Mouse (Mus musculus) CH12.LX (cell line): Measurements from ENCODE around the gene Fam110a. TPM values are rescaled to one million over a fixed set of nuclear protein-coding genes. Genes with fewer than 3 reads are reported as not detected.

Source experiments
- DNase-seq: peaks from one replicate; pipeline ENCODE4 v3.0.0-alpha.2; 2013; ENCODE audit errors: extremely low read depth
- H3K27ac ChIP-seq: 2 replicates; pipeline ENCODE4 v1.5.1; 2012; ENCODE audit warnings: low read depth, mild to moderate bottlenecking, control low read depth, moderate library complexity; ENCODE audit not compliant: insufficient read depth
- H3K27me3 ChIP-seq: replicated peaks from 2 replicates; pipeline ENCODE3; 2012; ENCODE audit warnings: inconsistent platforms
- H3K36me3 ChIP-seq, 2 experiments: replicated peaks in 1 of 2; 2 replicates each; pipeline versions ENCODE3 to v1.6.1; 2012; ENCODE audit warnings: inconsistent platforms in 1 of 2, low read length in 1 of 2, mild to moderate bottlenecking in 1 of 2, mixed read lengths in 1 of 2, moderate library complexity in 1 of 2; ENCODE audit not compliant: control insufficient read depth in 1 of 2, insufficient read depth in 1 of 2
- H3K4me1 ChIP-seq, 2 experiments: 2 replicates each; pipeline ENCODE4 v1.6.1; 2012; ENCODE audit warnings: inconsistent platforms in 1 of 2, moderate library complexity in 1 of 2; ENCODE audit not compliant: insufficient read depth in 2 of 2, control insufficient read depth in 1 of 2
- H3K4me2 ChIP-seq: 2 replicates; pipeline ENCODE4 v1.6.1; 2012; ENCODE audit warnings: low read depth, mild to moderate bottlenecking, control low read depth; ENCODE audit not compliant: poor library complexity, insufficient read depth, severe bottlenecking
- H3K4me3 ChIP-seq, 3 experiments: fragments of 150-350 bp in 1 of 3; sonication (generic) in 1 of 3; replicated peaks in 1 of 3; 2 replicates each; pipeline versions ENCODE3 to v1.5.1; 2011 to 2012; ENCODE audit warnings: low read depth in 2 of 3, low read length in 2 of 3, mild to moderate bottlenecking in 2 of 3, moderate library complexity in 2 of 3, control low read depth in 1 of 3, improper control_type of control experiment in 1 of 3, inconsistent platforms in 1 of 3, mixed read lengths in 1 of 3; ENCODE audit not compliant: poor library complexity in 1 of 3
- H3K79me2 ChIP-seq: replicated peaks from 2 replicates; pipeline ENCODE4 v1.6.1; 2012; ENCODE audit warnings: mild to moderate bottlenecking, moderate library complexity; ENCODE audit not compliant: control insufficient read depth, poor library complexity, insufficient read depth, severe bottlenecking; ENCODE audit errors: extremely low read depth
- H3K9ac ChIP-seq: 2 replicates; pipeline ENCODE4 v1.6.1; 2012; ENCODE audit warnings: low read depth, mild to moderate bottlenecking, control low read depth, moderate library complexity; ENCODE audit not compliant: insufficient read depth
- H3K9me3 ChIP-seq: replicated peaks from 2 replicates; pipeline ENCODE3; 2012; ENCODE audit warnings: low read length, inconsistent platforms, mixed read lengths
- CHD1 ChIP-seq: IDR thresholded peaks from 2 replicates; pipeline ENCODE4 v1.6.1; 2012; ENCODE audit warnings: low read depth, low read length, improper control_type of control experiment, inconsistent platforms
- E2F4 ChIP-seq: IDR thresholded peaks from 2 replicates; pipeline ENCODE4 v1.6.1; 2011; ENCODE audit warnings: low read depth, low read length, improper control_type of control experiment; ENCODE audit not compliant: insufficient replicate concordance
- ELF1 ChIP-seq: IDR thresholded peaks from 2 replicates; pipeline ENCODE4 v1.6.1; 2014; ENCODE audit warnings: low read depth, mild to moderate bottlenecking, inconsistent platforms, low read length, improper control_type of control experiment
- ETS1 ChIP-seq: conservative IDR thresholded peaks from 2 replicates; pipeline ENCODE4 v1.6.1; 2012; ENCODE audit warnings: low read depth, mild to moderate bottlenecking, inconsistent platforms, low read length, improper control_type of control experiment, moderate library complexity
- HCFC1 ChIP-seq: IDR thresholded peaks from 2 replicates; pipeline ENCODE4 v1.6.1; 2012; ENCODE audit warnings: low read depth, mild to moderate bottlenecking, inconsistent platforms, low read length, improper control_type of control experiment
- JUN ChIP-seq: IDR thresholded peaks from 2 replicates; pipeline ENCODE4 v1.6.1; 2011; ENCODE audit warnings: low read depth, mild to moderate bottlenecking, low read length, improper control_type of control experiment, moderate library complexity; ENCODE audit not compliant: insufficient read depth
- MAZ ChIP-seq: IDR thresholded peaks from 2 replicates; pipeline ENCODE4 v1.6.1; 2012; ENCODE audit warnings: low read depth, mild to moderate bottlenecking, inconsistent platforms, low read length, improper control_type of control experiment, moderate library complexity
- MEF2A ChIP-seq: IDR thresholded peaks from 2 replicates; pipeline ENCODE4 v1.6.1; 2014; ENCODE audit warnings: low read depth, mild to moderate bottlenecking, inconsistent platforms, low read length, improper control_type of control experiment, borderline replicate concordance
- MYC ChIP-seq: IDR thresholded peaks from 2 replicates; pipeline ENCODE4 v1.6.1; 2011; ENCODE audit warnings: low read depth, mild to moderate bottlenecking, improper control_type of control experiment, low read length
- POLR2A ChIP-seq: IDR thresholded peaks from 2 replicates; pipeline ENCODE4 v1.6.1; 2011; ENCODE audit warnings: low read depth, mild to moderate bottlenecking, improper control_type of control experiment, low read length
- POLR2AphosphoS2 ChIP-seq: IDR thresholded peaks from 2 replicates; pipeline ENCODE4 v1.6.1; 2011; ENCODE audit warnings: low read depth, low read length, improper control_type of control experiment
- RAD21 ChIP-seq: IDR thresholded peaks from 2 replicates; pipeline ENCODE4 v1.6.1; 2011; ENCODE audit warnings: low read depth, mild to moderate bottlenecking, low read length, improper control_type of control experiment, moderate library complexity
- RCOR1 ChIP-seq: conservative IDR thresholded peaks from 2 replicates; pipeline ENCODE4 v1.6.1; 2012; ENCODE audit warnings: low read depth, mild to moderate bottlenecking, inconsistent platforms, low read length, improper control_type of control experiment
- SIN3A ChIP-seq: IDR thresholded peaks from 2 replicates; pipeline ENCODE4 v1.6.1; 2012; ENCODE audit warnings: low read length, improper control_type of control experiment, inconsistent platforms
- TBP ChIP-seq: conservative IDR thresholded peaks from 2 replicates; pipeline ENCODE4 v1.6.1; 2011; ENCODE audit warnings: low read depth, low read length, improper control_type of control experiment
- TCF12 ChIP-seq: IDR thresholded peaks from 2 replicates; pipeline ENCODE4 v1.6.1; 2014; ENCODE audit warnings: low read depth, mild to moderate bottlenecking, inconsistent platforms, low read length, improper control_type of control experiment
- UBTF ChIP-seq: IDR thresholded peaks from 2 replicates; pipeline ENCODE4 v1.6.1; 2012; ENCODE audit warnings: low read depth, mild to moderate bottlenecking, inconsistent platforms, low read length, improper control_type of control experiment, moderate library complexity
- USF1 ChIP-seq: IDR thresholded peaks from 2 replicates; pipeline ENCODE4 v1.6.1; 2014; ENCODE audit warnings: low read depth, mild to moderate bottlenecking, inconsistent platforms, low read length, improper control_type of control experiment
- ZC3H11A ChIP-seq: IDR thresholded peaks from 2 replicates; pipeline ENCODE4 v1.6.1; 2012; ENCODE audit warnings: low read depth, mild to moderate bottlenecking, inconsistent platforms, low read length, improper control_type of control experiment
- ZKSCAN1 ChIP-seq: IDR thresholded peaks from 2 replicates; pipeline ENCODE4 v1.6.1; 2012; ENCODE audit warnings: low read depth, inconsistent platforms, low read length, improper control_type of control experiment, borderline replicate concordance
- ZMIZ1 ChIP-seq: IDR thresholded peaks from 2 replicates; pipeline ENCODE4 v1.6.1; 2012; ENCODE audit warnings: low read depth, mild to moderate bottlenecking, inconsistent platforms, low read length, improper control_type of control experiment
- dilution Hi-C: fragments of 300-500 bp; cut with MboI; formaldehyde crosslinking; loops from 2 replicates; pipeline ENCODE4 v1.14.3; 2020; ENCODE audit warnings: low sequenced_read_pairs; ENCODE audit not compliant: extremely low pct_unique_long_range_greater_than_20kb, extremely low pct_ligation_motif_present
- in situ Hi-C: fragments of 300-500 bp; cut with MboI; formaldehyde crosslinking; loops from 3 replicates; pipeline ENCODE4 v1.14.3; 2019; ENCODE audit warnings: low sequenced_read_pairs, low pct_ligation_motif_present, low pct_unique_long_range_greater_than_20kb, mixed read lengths
- polyA plus RNA-seq: library from polyadenylated mRNA; unstranded; fragments of >175 nt; gene quantifications from 2 replicates; pipeline ENCODE4 v1.2.1, GENCODE M21; 2012; ENCODE audit warnings: low read depth; ENCODE audit not compliant: insufficient read length
- total RNA-seq, 2 experiments: library from RNA; depleted of rRNA; stranded (reverse); fragments of 300-350 nt in 1 of 2; fragments of >200 nt in 1 of 2; gene quantifications; 2 replicates each; pipeline ENCODE4 v1.2.3; 2012 to 2014

Gene Fam110a
- total and polyA plus RNA-seq, 3 experiments = 3.7 to 9.8 (median 6.3) TPM

GRCm38 (mm10) chr2:151967176-151967750 lies 12.8 kb downstream of the Fam110a start (continued):
- no peak for TF ChIP-seq ZC3H11A
- TF ChIP-seq SIN3A = no peak; the same call in 1 of the 2 replicates
- no peak for TF ChIP-seq POLR2AphosphoS2
- TF ChIP-seq USF1 = no peak
- no peak for TF ChIP-seq JUN
- TF ChIP-seq E2F4 = no peak
- TF ChIP-seq MYC = no peak
- TF ChIP-seq CHD1 = no peak
- no peak for TF ChIP-seq RCOR1
- peak; percentile 53; the same call in 1 of the 2 replicates for TF ChIP-seq MEF2A
- no peak for TF ChIP-seq HCFC1
- no peak for TF ChIP-seq POLR2A
- no peak; the same call in 1 of the 2 replicates for TF ChIP-seq ELF1
- TF ChIP-seq ZKSCAN1 = no peak
- 0 out of 2 replicates have a peak, but pooled peaks have one; percentile 30 for TF ChIP-seq UBTF
- peak; percentile 66 for TF ChIP-seq TCF12

GRCm38 (mm10) chr2:151964052-151964451 lies 16.0 kb downstream of the Fam110a start:
- H3K9me3 ChIP-seq = no peaks in the 10 kb centered on the region
- H3K4me2 ChIP-seq = no peak overlapping the region
- no peaks in the 10 kb centered on the region for H3K79me2 ChIP-seq
- no peak for TF ChIP-seq MEF2A
- no peak for TF ChIP-seq HCFC1
- TF ChIP-seq ETS1 = no peak
- no peak for TF ChIP-seq ZKSCAN1
- no peak for TF ChIP-seq RAD21
- TF ChIP-seq ZMIZ1 = no peak
- TF ChIP-seq SIN3A = no peak
- no peak for TF ChIP-seq TBP
- TF ChIP-seq MAZ = no peak
- no peaks in the 10 kb centered on the region for H3K27me3 ChIP-seq
- H3K4me3 ChIP-seq = no peak overlapping the region
- dilution Hi-C loops (no loop called here), in situ Hi-C loops (no loop called here)
- H3K36me3 ChIP-seq = peaks cover 0 to 16% of the 10 kb centered on the region in 2 experiments
- DNase-seq = no peak
- no peak overlapping the region for H3K27ac ChIP-seq
- no peak overlapping the region for H3K9ac ChIP-seq
- H3K4me1 ChIP-seq = peaks cover 42 to 84% of the 10 kb centered on the region in 2 experiments
